Mouse (Mus musculus) kidney, embryonic 16.5 days (tissue): ENCODE results near the gene Gm29776. TPM values are rescaled to one million over a fixed set of nuclear protein-coding genes. Genes with fewer than 3 reads are reported as not detected.

Experiments used
- ATAC-seq: fragments of 200-750 bp; cut with Nextera tagmentation; 2 replicates; pipeline ENCODE4 v1.8.0; 2017; ENCODE audit warnings: moderate TSS enrichment; ENCODE audit not compliant: low FRiP score, low TSS enrichment
- H3K27ac ChIP-seq: fragments of 300-500 bp; sonication (generic); 2 replicates; pipeline ENCODE4 v1.5.1; 2014; ENCODE audit warnings: low read length
- H3K27me3 ChIP-seq: fragments of 300-500 bp; sonication (generic); 2 replicates; pipeline ENCODE4 v1.6.1; 2014; ENCODE audit warnings: low read length, control low read depth, mixed read lengths; ENCODE audit not compliant: insufficient read depth
- H3K36me3 ChIP-seq: fragments of 300-500 bp; sonication (generic); 2 replicates; pipeline ENCODE4 v1.6.1; 2014; ENCODE audit warnings: low read length, control low read depth, mixed read lengths; ENCODE audit not compliant: insufficient read depth
- H3K4me1 ChIP-seq: fragments of 300-500 bp; sonication (generic); 2 replicates; pipeline ENCODE4 v1.6.1; 2014; ENCODE audit warnings: low read length, control low read depth, mixed read lengths; ENCODE audit not compliant: insufficient read depth
- H3K4me2 ChIP-seq: fragments of 300-500 bp; sonication (generic); replicated peaks from 2 replicates; pipeline ENCODE4 v1.6.1; 2014; ENCODE audit warnings: low read depth, low read length
- H3K4me3 ChIP-seq: fragments of 300-500 bp; sonication (generic); 2 replicates; pipeline ENCODE4 v1.5.1; 2014; ENCODE audit warnings: mild to moderate bottlenecking, low read length
- H3K9ac ChIP-seq: fragments of 300-500 bp; sonication (generic); replicated peaks from 2 replicates; pipeline ENCODE4 v1.6.1; 2014; ENCODE audit warnings: low read length
- H3K9me3 ChIP-seq: fragments of 300-500 bp; sonication (generic); 2 replicates; pipeline ENCODE4 v1.6.1; 2016; ENCODE audit warnings: low read length, control low read depth
- WGBS: fragments of 180-500 bp; shearing (Covaris S2); extraction: QIAGEN DNeasy Blood & Tissue Kit; methylation state at CpG from one replicate; pipeline ENCODE4 v1.1.7; 2014; 5-methylcytosine and 5-hydroxymethylcytosine counted together
- polyA plus RNA-seq: library from polyadenylated mRNA; unstranded; fragments of >200 nt; fragmentation: Nextera tagmentation; extraction: Ambion mirVana; gene quantifications from 2 replicates; pipeline ENCODE4 v1.2.1, GENCODE M21; 2015

The Gm29776 gene
- polyA plus RNA-seq, 1 experiment from 2014 or later, result 0.06 TPM

- Histone ChIP-seq H3K4me3 (no peak overlapping the region), H3K9ac (no peak overlapping the region), H3K27ac (no peak overlapping the region), H3K36me3 (peaks cover 83% of the 10 kb centered on the region), H3K4me1 (no peaks in the 10 kb centered on the region), H3K4me2 (no peak overlapping the region), H3K9me3 (no peaks in the 10 kb centered on the region), H3K27me3 (no peaks in the 10 kb centered on the region)
- no peak for ATAC-seq
- WGBS, result 91% methylated on average over 10 of the region's 10 CpGs
Observed at GRCm38 (mm10) chr14:54664477-54665222, 34.0 kb downstream of the Gm29776 start.

- Histone ChIP-seq H3K4me1 (no peaks in the 10 kb centered on the region), H3K9me3 (no peaks in the 10 kb centered on the region), H3K36me3 (peaks cover 82% of the 10 kb centered on the region), H3K4me3 (no peak overlapping the region), H3K9ac (no peak overlapping the region), H3K27me3 (no peaks in the 10 kb centered on the region), H3K4me2 (no peak overlapping the region), H3K27ac (no peak overlapping the region)
- no peak for ATAC-seq
- WGBS, result 86% methylated on average over 2 of the region's 2 CpGs
Observed at GRCm38 (mm10) chr14:54660009-54660408, 38.6 kb downstream of the Gm29776 start.

DNA sequence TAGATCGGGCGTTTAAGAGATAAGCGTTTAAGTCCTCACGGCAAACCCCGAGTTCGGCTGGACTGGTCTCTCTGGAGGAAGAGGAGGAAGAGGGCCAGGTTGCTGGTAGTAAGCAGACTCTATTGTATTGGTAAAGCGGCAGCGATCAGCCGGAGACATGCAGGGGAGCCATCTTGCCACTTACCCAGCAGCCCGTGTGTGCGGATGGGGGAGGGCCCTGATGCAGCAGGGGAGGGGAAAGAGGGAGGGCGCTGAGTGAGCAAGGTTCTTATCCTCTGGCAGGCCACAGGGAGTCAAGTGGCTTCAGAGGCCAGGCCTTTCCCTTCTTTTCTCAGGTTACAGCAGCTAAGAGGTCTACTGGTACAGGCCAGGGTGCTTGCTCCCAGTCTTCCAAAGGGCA, 45.1 kb downstream of the Gm29776 start:
- H3K27me3 ChIP-seq, result no peaks in the 10 kb centered on the region
- no peaks in the 10 kb centered on the region for H3K9me3 ChIP-seq
- peaks cover 59% of the 10 kb centered on the region for H3K36me3 ChIP-seq
- peak overlapping the region; percentile 70 for H3K4me3 ChIP-seq
- H3K27ac ChIP-seq, result peak overlapping the region; percentile 79
- peak overlapping the region; percentile 86 for H3K9ac ChIP-seq
- peak overlapping the region; percentile 76 for H3K4me2 ChIP-seq
- WGBS, result 0% methylated on average over 12 of the region's 12 CpGs
- peaks cover 32% of the 10 kb centered on the region for H3K4me1 ChIP-seq
- peak; percentile 89 for ATAC-seq

DNA sequence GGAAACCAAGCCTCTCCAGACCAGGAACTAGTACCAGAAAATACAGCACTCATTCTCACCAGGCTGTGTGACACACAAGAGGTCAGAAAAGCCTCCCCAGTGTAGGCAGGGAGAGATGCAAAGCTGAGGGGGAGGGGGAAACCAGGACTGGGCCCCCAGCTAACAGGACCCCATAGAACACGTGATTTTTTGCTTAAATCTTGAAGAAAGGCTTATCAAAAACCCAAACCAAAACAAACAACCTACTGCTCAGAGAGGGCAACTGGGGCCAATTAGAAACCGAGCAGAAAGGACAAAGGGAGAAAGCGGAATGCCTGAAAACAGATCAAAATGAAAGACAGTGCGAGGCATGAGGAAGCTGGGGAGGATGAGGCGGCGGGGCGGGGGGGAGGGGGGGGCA, 45.8 kb downstream of the Gm29776 start:
- H3K4me1 ChIP-seq, result peaks cover 32% of the 10 kb centered on the region
- peak overlapping the region; percentile 70 for H3K4me3 ChIP-seq
- H3K9ac ChIP-seq, result peak overlapping the region; percentile 86
- ATAC-seq, result no peak
- 0% methylated on average over 7 of the region's 7 CpGs for WGBS
- H3K27me3 ChIP-seq, result no peaks in the 10 kb centered on the region
- peak overlapping the region; percentile 76 for H3K4me2 ChIP-seq
- H3K36me3 ChIP-seq, result peaks cover 60% of the 10 kb centered on the region
- peak overlapping the region; percentile 79 for H3K27ac ChIP-seq
- no peaks in the 10 kb centered on the region for H3K9me3 ChIP-seq

DNA sequence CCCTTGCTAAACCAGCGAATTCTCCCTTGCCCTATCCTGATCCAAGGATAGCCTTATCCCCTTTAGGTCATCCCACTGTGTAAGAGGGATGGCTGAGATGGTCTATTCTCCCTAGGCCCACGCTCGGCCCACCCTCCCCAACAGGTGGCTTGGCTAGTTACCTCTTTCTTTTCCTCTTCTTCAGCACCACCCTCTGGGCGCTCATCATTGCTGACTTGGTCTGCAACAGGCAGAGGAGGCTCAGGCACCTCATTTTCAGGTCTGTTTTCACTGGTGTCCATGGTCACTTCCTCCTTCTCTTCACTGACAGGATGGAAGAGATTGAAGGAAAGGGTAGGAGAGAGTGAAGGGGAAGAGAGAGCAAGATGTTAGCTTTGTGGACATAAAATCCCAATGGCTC, 47.1 kb downstream of the Gm29776 start:
- Histone ChIP-seq H3K4me3 (no peak overlapping the region), H3K36me3 (peaks cover 62% of the 10 kb centered on the region), H3K27me3 (no peaks in the 10 kb centered on the region), H3K9me3 (no peaks in the 10 kb centered on the region), H3K27ac (peak overlapping the region; percentile 48; the same call in 1 of the 2 replicates), H3K9ac (no peak overlapping the region), H3K4me2 (no peak overlapping the region; the same call in 1 of the 2 replicates), H3K4me1 (peaks cover 32% of the 10 kb centered on the region)
- ATAC-seq, result no peak
- 80% methylated on average over 4 of the region's 4 CpGs for WGBS

DNA sequence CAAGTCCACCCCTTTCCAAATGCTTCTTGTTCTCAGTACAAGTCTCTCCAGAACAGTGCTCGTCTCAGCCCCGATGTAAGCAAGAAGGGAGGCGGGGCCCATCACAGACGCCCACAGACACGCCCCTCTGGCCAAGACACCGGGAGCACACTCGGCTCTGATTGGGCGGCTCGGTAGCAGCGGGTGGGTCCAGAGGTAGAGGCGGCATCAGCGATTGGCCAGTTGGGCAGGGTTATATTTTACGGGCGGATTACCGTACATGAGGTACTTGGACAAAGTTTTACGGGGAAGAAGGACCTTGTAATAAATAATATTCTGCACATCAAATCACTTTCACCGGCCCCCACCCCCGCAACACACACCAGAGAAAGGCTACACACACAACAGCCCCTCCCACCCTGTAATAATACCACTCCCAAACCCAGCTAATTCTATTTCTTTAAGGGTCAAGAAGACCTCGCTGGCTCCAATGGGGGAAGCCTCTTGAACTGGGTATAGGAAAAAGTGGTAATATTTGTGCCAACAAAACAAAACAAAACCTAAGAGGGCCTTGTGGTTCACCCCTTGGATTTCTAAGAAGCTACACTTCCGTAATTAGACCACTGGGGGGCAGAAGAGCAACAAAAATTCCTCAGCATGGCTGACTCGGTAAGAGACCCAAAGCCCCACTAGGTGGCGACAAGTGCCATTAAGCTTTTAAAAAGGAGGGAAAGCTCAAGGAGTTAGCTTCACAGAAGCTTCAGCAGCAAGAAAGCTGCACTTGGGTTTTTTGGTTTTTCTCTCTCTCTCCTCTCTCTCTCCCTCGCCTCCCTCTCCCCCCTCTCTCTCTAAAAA, 47.8 kb downstream of the Gm29776 start:
- peak; percentile 58 for ATAC-seq
- H3K9ac ChIP-seq, result no peak overlapping the region
- H3K4me2 ChIP-seq, result no peak overlapping the region
- H3K27me3 ChIP-seq, result no peaks in the 10 kb centered on the region
- 0 out of 2 replicates have a peak overlapping the region, but pooled peaks have one; percentile 48 for H3K27ac ChIP-seq
- WGBS, result 61% methylated on average over 22 of the region's 23 CpGs
- no peaks in the 10 kb centered on the region for H3K9me3 ChIP-seq
- peaks cover 32% of the 10 kb centered on the region for H3K4me1 ChIP-seq
- no peak overlapping the region for H3K4me3 ChIP-seq
- peaks cover 62% of the 10 kb centered on the region for H3K36me3 ChIP-seq

DNA sequence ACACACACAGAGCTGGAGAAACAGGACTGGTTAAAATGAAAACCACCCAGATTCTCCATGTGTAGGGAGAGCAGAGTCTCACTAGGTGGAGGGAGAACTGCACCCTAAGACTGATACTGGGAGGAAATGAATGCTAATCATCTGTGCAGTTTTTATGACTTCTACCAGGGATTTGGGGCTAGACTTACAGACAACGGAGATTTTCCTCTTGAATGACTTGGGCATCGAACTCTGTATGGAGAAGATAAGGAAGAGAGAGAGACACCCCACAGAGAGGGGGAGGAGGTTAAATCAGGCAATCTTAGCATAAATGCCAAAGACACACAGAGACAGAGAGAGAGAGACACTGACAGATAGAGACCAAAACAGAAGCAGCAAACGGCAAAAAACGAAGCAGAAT, 50.7 kb downstream of the Gm29776 start:
- peaks cover 28% of the 10 kb centered on the region for H3K4me1 ChIP-seq
- no peak for ATAC-seq
- peaks cover 85% of the 10 kb centered on the region for H3K36me3 ChIP-seq
- no peak overlapping the region for H3K27ac ChIP-seq
- no peak overlapping the region for H3K4me2 ChIP-seq
- H3K9ac ChIP-seq, result no peak overlapping the region
- WGBS, result 81% methylated on average over 4 of the region's 4 CpGs
- no peaks in the 10 kb centered on the region for H3K9me3 ChIP-seq
- H3K27me3 ChIP-seq, result no peaks in the 10 kb centered on the region
- H3K4me3 ChIP-seq, result no peak overlapping the region

- Histone ChIP-seq H3K27ac (no peak overlapping the region), H3K4me2 (no peak overlapping the region), H3K4me3 (no peak overlapping the region), H3K27me3 (no peaks in the 10 kb centered on the region), H3K4me1 (peaks cover 21% of the 10 kb centered on the region), H3K9me3 (no peaks in the 10 kb centered on the region), H3K36me3 (peaks cover 92% of the 10 kb centered on the region), H3K9ac (no peak overlapping the region)
- ATAC-seq, result no peak
- WGBS, result 90% methylated on average over 8 of the region's 8 CpGs
Observed at GRCm38 (mm10) chr14:54646898-54647636, 51.6 kb downstream of the Gm29776 start.

GRCm38 (mm10) chr14:54646455-54646854, 52.2 kb downstream of the Gm29776 start:
- no peak overlapping the region for H3K4me3 ChIP-seq
- no peaks in the 10 kb centered on the region for H3K27me3 ChIP-seq
- H3K4me2 ChIP-seq, result no peak overlapping the region
- WGBS, result 96% methylated on average over 17 of the region's 17 CpGs
- H3K9ac ChIP-seq, result no peak overlapping the region
- H3K4me1 ChIP-seq, result peaks cover 14% of the 10 kb centered on the region; the same call in 1 of the 2 replicates
- H3K27ac ChIP-seq, result no peak overlapping the region
- no peak for ATAC-seq
- H3K9me3 ChIP-seq, result no peaks in the 10 kb centered on the region
- peaks cover 87% of the 10 kb centered on the region for H3K36me3 ChIP-seq
